Mouse (Mus musculus) ES-E14 (cell line): ENCODE results near the gene Lrfn5.

Source experiments
- CHD2 ChIP-seq: IDR thresholded peaks from 2 replicates; pipeline ENCODE4 v1.6.1; 2014; ENCODE audit warnings: mild to moderate bottlenecking, low read depth, low read length, inconsistent platforms
- HCFC1 ChIP-seq: IDR thresholded peaks from 2 replicates; pipeline ENCODE4 v1.6.1; 2012; ENCODE audit warnings: low read length, inconsistent platforms, borderline replicate concordance; ENCODE audit not compliant: insufficient read depth
- ZC3H11A ChIP-seq: IDR thresholded peaks from 2 replicates; pipeline ENCODE4 v1.6.1; 2012; ENCODE audit warnings: low read depth, mild to moderate bottlenecking, inconsistent platforms, low read length, borderline replicate concordance
- ZNF384 ChIP-seq: IDR thresholded peaks from 2 replicates; pipeline ENCODE4 v1.6.1; 2012; ENCODE audit warnings: low read depth, low read length, inconsistent platforms

- no peak for TF ChIP-seq HCFC1
- no peak for TF ChIP-seq ZC3H11A
- no peak for TF ChIP-seq ZNF384
- TF ChIP-seq CHD2: no peak
Measured at GRCm38 (mm10) chr12:61523631-61524182, 757 bp downstream of the Lrfn5 start.
